Comparison of ENCODE assay signal across 8 mouse cellular contexts in the genomic region with DNA sequence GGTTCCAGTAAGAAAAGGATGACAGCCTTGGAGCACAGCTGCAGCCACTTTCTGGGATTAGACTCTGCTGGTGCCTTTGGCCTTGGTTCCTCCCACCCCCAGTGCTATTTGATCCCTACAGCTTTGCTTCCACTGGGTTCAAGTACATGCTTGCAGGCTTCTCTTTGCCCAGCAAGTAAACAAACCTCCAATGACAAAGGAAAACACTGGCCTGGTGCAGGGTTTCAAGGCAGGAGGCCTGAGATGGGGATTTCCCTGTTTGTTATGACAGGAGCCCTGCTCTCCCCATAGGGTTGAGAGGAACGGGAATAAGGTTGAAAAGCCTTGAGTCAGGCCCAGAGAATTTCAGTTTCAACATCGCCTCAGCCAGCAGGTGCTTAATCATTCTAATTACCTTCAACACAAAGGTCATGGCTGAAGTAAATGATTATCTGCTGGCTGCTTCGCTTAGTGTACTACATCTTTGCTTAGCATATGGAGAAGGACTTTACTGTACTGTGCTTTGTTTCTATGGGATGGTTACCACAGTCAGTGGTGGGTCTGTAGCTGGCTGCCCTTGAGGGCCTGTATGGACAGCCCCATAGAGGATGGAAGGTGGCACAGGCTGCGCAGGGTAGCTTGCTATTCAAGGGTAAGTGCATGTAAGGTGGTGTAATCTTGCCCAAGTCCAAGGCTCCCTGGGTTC.
DNase-seq lines count a peak whose midpoint lies in the region; ATAC-seq and TF ChIP-seq lines count a peak whose summit lies in the region.

No protein-coding gene starts in this region.

- peak overlapping the region; percentile 31; the same call in 1 of the 2 replicates for H3K27ac ChIP-seq in midbrain, embryonic 15.5 days
- H3K27ac ChIP-seq in midbrain, embryonic 10.5 days (replicated peaks): no peak overlapping the region; the same call in 1 of the 2 replicates
- H3K27ac ChIP-seq in embryonic facial prominence, embryonic 13.5 days: peak overlapping the region; percentile 61
- peak overlapping the region; percentile 79 for H3K27ac ChIP-seq in stomach, postnatal 0 days (replicated peaks)
- H3K27ac ChIP-seq in forebrain, postnatal 0 days (ENCODE audit: low read depth, low read length): no peak overlapping the region

- ATAC-seq in midbrain, embryonic 15.5 days (replicated peaks): no peak
- peak; percentile 50; the same call in 1 of the 2 replicates for ATAC-seq in embryonic facial prominence, embryonic 13.5 days (ENCODE audit: insufficient number of reproducible peaks, insufficient read depth, low FRiP score, low TSS enrichment, low read depth)
- ATAC-seq in stomach, postnatal 0 days (ENCODE audit: low FRiP score, low TSS enrichment): peak; percentile 90
- ATAC-seq in erythroblast, adult 5-6 weeks (replicated peaks; ENCODE audit: low FRiP score, poor library complexity, severe bottlenecking): no peak
- ATAC-seq in forebrain, postnatal 0 days: no peak

- no peak overlapping the region for H3K9ac ChIP-seq in midbrain, embryonic 15.5 days
- H3K9ac ChIP-seq in embryonic facial prominence, embryonic 13.5 days: no peak overlapping the region
- H3K9ac ChIP-seq in stomach, postnatal 0 days (ENCODE audit: low read length): no peak overlapping the region
- no peak overlapping the region for H3K9ac ChIP-seq in forebrain, postnatal 0 days

- WGBS in midbrain, embryonic 15.5 days: 53% methylated on average over 4 of the region's 4 CpGs
- WGBS in midbrain, embryonic 10.5 days: 41% methylated on average over 4 of the region's 4 CpGs
- WGBS in embryonic facial prominence, embryonic 13.5 days: 34% methylated on average over 4 of the region's 4 CpGs
- 25% methylated on average over 4 of the region's 4 CpGs for WGBS in stomach, postnatal 0 days
- 38% methylated on average over 4 of the region's 4 CpGs for WGBS in forebrain, postnatal 0 days

- H3K4me3 ChIP-seq in midbrain, embryonic 15.5 days: no peak overlapping the region
- H3K4me3 ChIP-seq in midbrain, embryonic 10.5 days: no peak overlapping the region
- H3K4me3 ChIP-seq in embryonic facial prominence, embryonic 13.5 days: no peak overlapping the region
- no peak overlapping the region for H3K4me3 ChIP-seq in stomach, postnatal 0 days (ENCODE audit: low read depth, low read length)
- H3K4me3 ChIP-seq in forebrain, postnatal 0 days (ENCODE audit: low read depth, low read length): no peak overlapping the region

- no peak for TF ChIP-seq CTCF in stomach, postnatal 0 days (IDR thresholded peaks at IDR 0.05; ENCODE audit: low read depth)
- no peak for TF ChIP-seq CTCF in forebrain, postnatal 0 days (IDR thresholded peaks at IDR 0.05; ENCODE audit: low read depth)

- no peak overlapping the region for H3K4me2 ChIP-seq in midbrain, embryonic 15.5 days
- no peak overlapping the region for H3K4me2 ChIP-seq in embryonic facial prominence, embryonic 13.5 days
- no peak overlapping the region for H3K4me2 ChIP-seq in stomach, postnatal 0 days (replicated peaks; ENCODE audit: low read depth)
- no peak overlapping the region for H3K4me2 ChIP-seq in forebrain, postnatal 0 days (ENCODE audit: low read depth)

- no peaks in the 10 kb centered on the region for H3K27me3 ChIP-seq in midbrain, embryonic 15.5 days (replicated peaks)
- no peaks in the 10 kb centered on the region for H3K27me3 ChIP-seq in midbrain, embryonic 10.5 days (ENCODE audit: low read depth, poor library complexity, severe bottlenecking)
- H3K27me3 ChIP-seq in embryonic facial prominence, embryonic 13.5 days: no peaks in the 10 kb centered on the region
- no peaks in the 10 kb centered on the region for H3K27me3 ChIP-seq in stomach, postnatal 0 days (ENCODE audit: control insufficient read depth, insufficient read depth, low read length)
- H3K27me3 ChIP-seq in forebrain, postnatal 0 days (ENCODE audit: insufficient read depth, low read length): no peaks in the 10 kb centered on the region

- no peaks in the 10 kb centered on the region for H3K36me3 ChIP-seq in midbrain, embryonic 15.5 days (replicated peaks)
- no peaks in the 10 kb centered on the region for H3K36me3 ChIP-seq in midbrain, embryonic 10.5 days
- no peaks in the 10 kb centered on the region for H3K36me3 ChIP-seq in embryonic facial prominence, embryonic 13.5 days
- no peaks in the 10 kb centered on the region for H3K36me3 ChIP-seq in stomach, postnatal 0 days (ENCODE audit: control insufficient read depth, insufficient read depth, low read length)
- no peaks in the 10 kb centered on the region for H3K36me3 ChIP-seq in forebrain, postnatal 0 days (ENCODE audit: insufficient read depth)

- H3K9me3 ChIP-seq in midbrain, embryonic 15.5 days: no peaks in the 10 kb centered on the region
- H3K9me3 ChIP-seq in midbrain, embryonic 10.5 days (replicated peaks): no peaks in the 10 kb centered on the region
- H3K9me3 ChIP-seq in embryonic facial prominence, embryonic 13.5 days: no peaks in the 10 kb centered on the region
- no peaks in the 10 kb centered on the region for H3K9me3 ChIP-seq in stomach, postnatal 0 days (ENCODE audit: control insufficient read depth, low read length)
- H3K9me3 ChIP-seq in forebrain, postnatal 0 days (ENCODE audit: low read length): no peaks in the 10 kb centered on the region

- no peak for DNase-seq in midbrain, embryonic 10.5 days (ENCODE audit: low spot score)
- peak; percentile 40 for DNase-seq in kidney, postnatal 10 days
- peak; percentile 60 for DNase-seq in stomach, postnatal 0 days (ENCODE audit: low spot score)
- DNase-seq in forebrain, postnatal 0 days: no peak
- no peak for DNase-seq in c-Kit-positive CD71-positive TER-119-positive erythroid progenitor cells, embryonic 14.5 days (ENCODE audit: low spot score)

- TF ChIP-seq EP300 in stomach, postnatal 0 days (optimal IDR thresholded peaks at IDR 0.05): no peak

- 0 out of 2 replicates have a peak, but pooled peaks cover 4% of the 10 kb centered on the region for H3K4me1 ChIP-seq in midbrain, embryonic 15.5 days
- peaks cover 32% of the 10 kb centered on the region for H3K4me1 ChIP-seq in midbrain, embryonic 10.5 days
- peaks cover 45% of the 10 kb centered on the region for H3K4me1 ChIP-seq in embryonic facial prominence, embryonic 13.5 days
- peaks cover 5% of the 10 kb centered on the region for H3K4me1 ChIP-seq in stomach, postnatal 0 days (replicated peaks; ENCODE audit: control insufficient read depth, insufficient read depth)
- no peaks in the 10 kb centered on the region for H3K4me1 ChIP-seq in forebrain, postnatal 0 days (ENCODE audit: insufficient read depth)

Comparison
In these comparisons a context has a peak if more than half of its experiments do, and no peak if none do; other contexts are left out.
1. H3K27ac ChIP-seq: peak in midbrain, embryonic 15.5 days (single experiment), embryonic facial prominence, embryonic 13.5 days (single experiment) and stomach, postnatal 0 days (single experiment); none in midbrain, embryonic 10.5 days (single experiment) and forebrain, postnatal 0 days (single experiment).
2. ATAC-seq: peak in embryonic facial prominence, embryonic 13.5 days (single experiment) and stomach, postnatal 0 days (single experiment); none in midbrain, embryonic 15.5 days (single experiment), erythroblast, adult 5-6 weeks (single experiment) and forebrain, postnatal 0 days (single experiment).
3. DNase-seq: peak in kidney, postnatal 10 days (single experiment) and stomach, postnatal 0 days (single experiment); none in midbrain, embryonic 10.5 days (single experiment), forebrain, postnatal 0 days (single experiment) and c-Kit-positive CD71-positive TER-119-positive erythroid progenitor cells, embryonic 14.5 days (single experiment).